Comparison of ENCODE assay signal across 8 mouse cellular contexts in genomic region chr15:99904333-99904732, GRCm38 (mm10). TPM values are rescaled to one million over a fixed set of nuclear protein-coding genes. Genes with fewer than 3 reads are reported as not detected.
DNase-seq lines count a peak whose midpoint lies in the region; ATAC-seq and TF ChIP-seq lines count a peak whose summit lies in the region.

No protein-coding gene starts in this region.

- peak; percentile 97 for DNase-seq in heart, adult 11 months
- peak; percentile 25 to 56 for DNase-seq in cerebellum, adult 18-20 months
- DNase-seq in frontal cortex, postnatal 10 days (ENCODE audit: low spot score in 2 of 2) = peak; percentile 16 to 46
- DNase-seq in left cerebral cortex, adult 2 months (ENCODE audit: extremely low spot score in 1 of 2, low spot score in 2 of 2) = peak; percentile 41 to 44
- peak; percentile 91 for DNase-seq in mesoderm, embryonic 11.5 days (ENCODE audit: low read depth, low spot score)
- DNase-seq in right cerebral cortex, postnatal 25 days = peak; percentile 18

- intact Hi-C loops in left cerebral cortex, adult 2 months (cut with DNase I) = loop anchor here (5.0 to 10.0 kb wide), 4 partner anchors 62 to 307 kb away; no protein-coding TSS in a partner anchor

- H3K9ac ChIP-seq in heart, embryonic 12.5 days = no peak overlapping the region
- 0 out of 2 replicates have a peak overlapping the region, but pooled peaks have one; percentile 38 for H3K9ac ChIP-seq in hindbrain, embryonic 16.5 days (ENCODE audit: low read depth, low read length)

- no peak overlapping the region for H3K4me3 ChIP-seq in heart, embryonic 12.5 days
- no peak overlapping the region for H3K4me3 ChIP-seq in hindbrain, embryonic 16.5 days (ENCODE audit: low read length)
- H3K4me3 ChIP-seq in left cerebral cortex, adult 2 months = no peak overlapping the region

- no peaks in the 10 kb centered on the region for H3K27me3 ChIP-seq in heart, embryonic 12.5 days (replicated peaks)
- H3K27me3 ChIP-seq in hindbrain, embryonic 16.5 days (replicated peaks; ENCODE audit: control insufficient read depth, insufficient read depth, low read length) = no peaks in the 10 kb centered on the region

- no peaks in the 10 kb centered on the region for H3K36me3 ChIP-seq in heart, embryonic 12.5 days
- H3K36me3 ChIP-seq in hindbrain, embryonic 16.5 days (ENCODE audit: control insufficient read depth, insufficient read depth, low read length) = no peaks in the 10 kb centered on the region

- H3K27ac ChIP-seq in heart, embryonic 12.5 days (ENCODE audit: poor library complexity, severe bottlenecking) = no peak overlapping the region
- H3K27ac ChIP-seq in hindbrain, embryonic 16.5 days (ENCODE audit: low read depth, low read length) = no peak overlapping the region
- H3K27ac ChIP-seq in left cerebral cortex, adult 2 months = no peak overlapping the region

- no peak for ATAC-seq in heart, embryonic 12.5 days (ENCODE audit: insufficient number of reproducible peaks, low FRiP score)
- ATAC-seq in hindbrain, embryonic 16.5 days = peak; percentile 71; the same call in 1 of the 2 replicates

- no peak overlapping the region for H3K4me2 ChIP-seq in heart, embryonic 12.5 days
- H3K4me2 ChIP-seq in hindbrain, embryonic 16.5 days (ENCODE audit: low read length) = no peak overlapping the region

- peak; percentile 79 for TF ChIP-seq CTCF in left cerebral cortex, adult 2 months (IDR thresholded peaks at IDR 0.05)

- H3K4me1 ChIP-seq in heart, embryonic 12.5 days (replicated peaks) = no peaks in the 10 kb centered on the region
- no peaks in the 10 kb centered on the region for H3K4me1 ChIP-seq in hindbrain, embryonic 16.5 days (ENCODE audit: control insufficient read depth, insufficient read depth, low read depth, low read length)

- 4% methylated on average over 4 of the region's 4 CpGs for WGBS in heart, embryonic 12.5 days
- WGBS in hindbrain, embryonic 16.5 days = 8% methylated on average over 4 of the region's 4 CpGs

- no peaks in the 10 kb centered on the region for H3K9me3 ChIP-seq in heart, embryonic 12.5 days (replicated peaks)
- no peaks in the 10 kb centered on the region for H3K9me3 ChIP-seq in hindbrain, embryonic 16.5 days (ENCODE audit: control insufficient read depth, low read length)

RNA-seq across cellular contexts. Expression of gene Lima1, which starts 29.1 kb away (rescaled TPM):
- polyA plus RNA-seq in heart, embryonic 12.5 days (2016; fragmentation: Nextera tagmentation; extraction: Ambion mirVana) = 24.6 and 25.5 TPM in 2 replicates
- polyA plus RNA-seq in hindbrain, embryonic 16.5 days (2015; fragmentation: Nextera tagmentation; extraction: Ambion mirVana) = 12.9 and 15.3 TPM in 2 replicates
- total RNA-seq in left cerebral cortex, adult 2 months (2021) = 10 to 100 TPM in 1 of 2 experiments, 1 to 10 TPM in 1; 9.9 to 11.0 TPM

Comparison
In these comparisons a context has a peak if more than half of its experiments do, and no peak if none do; other contexts are left out.
1. DNase-seq: peak in every context shown above with its lines; median percentile 97 in heart, adult 11 months; 91 in mesoderm, embryonic 11.5 days; 42 in left cerebral cortex, adult 2 months; 40 in cerebellum, adult 18-20 months; 31 in frontal cortex, postnatal 10 days; 18 in right cerebral cortex, postnatal 25 days.